Mouse (Mus musculus) lung, postnatal 10 days (tissue): Measurements from ENCODE around the gene Olfr17.
A peak's percentile ranks its signal among the peaks of the same experiment; 100 is the strongest.
"Not testable (repeated sequence)": the region's sequence is repeated elsewhere in the genome, so short reads cannot be mapped to it uniquely, and the experiment has no call there.

Source experiments
- DNase-seq: peaks from one replicate; pipeline ENCODE4 v3.0.0; 2021

Gene Olfr17

DNA sequence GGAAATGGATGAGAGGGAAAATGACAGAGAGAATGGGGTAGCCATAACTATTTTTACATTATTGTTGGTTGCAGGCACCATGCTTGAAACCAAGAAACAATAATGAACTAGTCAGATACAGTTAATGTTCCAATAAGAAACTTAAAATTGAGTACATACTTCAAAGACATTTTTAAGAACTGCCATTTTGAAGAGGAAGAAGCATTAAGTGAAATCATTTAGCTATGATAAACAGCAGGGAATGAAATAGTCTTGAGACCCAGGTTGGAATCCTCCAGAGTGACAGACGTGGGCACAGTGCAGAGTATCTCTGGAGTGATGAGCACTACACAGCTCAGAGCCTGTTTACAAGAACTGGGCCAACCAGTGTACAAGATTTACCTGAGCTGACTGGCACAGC lies at the start of gene Olfr17:
Olfr17 (plus strand) TSS at position 301 of the 400 bp plus-strand sequence.
- no peak for DNase-seq

GRCm38 (mm10) chr7:107044407-107044806 lies 48.6 kb upstream of the Olfr17 start:
- no peak for DNase-seq

DNA sequence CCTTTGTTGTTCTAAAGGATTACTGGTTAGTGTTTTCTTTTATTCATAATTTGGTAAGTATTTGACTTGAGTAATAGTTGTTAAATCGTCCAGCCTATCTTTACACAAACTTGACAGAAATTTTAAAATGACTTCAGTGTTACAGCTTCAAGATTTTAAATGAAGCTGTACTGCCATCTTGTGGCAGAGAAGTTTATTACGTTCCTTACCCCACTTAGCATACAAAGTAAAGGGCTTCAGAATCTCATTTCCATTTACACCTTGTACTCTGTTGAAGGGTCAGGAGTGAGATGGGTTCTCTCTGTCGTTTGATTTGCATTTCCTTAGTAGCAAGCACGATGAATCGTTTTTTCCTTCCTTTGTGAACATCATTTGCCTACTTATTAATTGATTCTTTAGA lies 47.2 kb upstream of the Olfr17 start:
- peak; percentile 36 for DNase-seq

- DNase-seq = peak; percentile 5
Observed at GRCm38 (mm10) chr7:107047578-107047977, 45.4 kb upstream of the Olfr17 start.

DNA sequence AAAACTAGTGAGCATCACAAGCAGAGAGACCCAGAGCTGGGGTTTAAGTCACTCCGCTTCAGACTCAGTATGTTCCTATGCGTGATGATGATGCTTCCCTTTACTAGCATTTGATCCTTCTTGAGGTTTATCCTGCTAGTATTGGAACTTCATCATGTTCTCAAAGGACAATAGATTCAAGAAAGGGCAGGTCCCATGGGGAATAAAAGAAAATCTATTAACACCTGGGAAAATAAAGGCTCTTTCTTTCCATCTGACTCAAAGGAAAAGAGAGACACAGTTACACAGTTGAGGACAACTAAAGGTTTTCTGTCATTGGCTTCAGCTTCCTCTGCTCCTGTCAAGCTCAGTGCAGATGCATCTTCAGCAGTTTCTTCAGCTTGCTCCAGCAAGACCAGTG lies 22.3 kb upstream of the Olfr17 start, which contains the start of gene Olfr714:
Olfr714 (plus strand) TSS at position 301 of the 400 bp plus-strand sequence.
- DNase-seq = no peak

- not testable (repeated sequence) for DNase-seq
Observed at GRCm38 (mm10) chr7:107110269-107110668, 17.2 kb downstream of the Olfr17 start, which contains the start of gene Olfr715b. Gene Olfr715b, minus strand, starts transcription at chr7:107110369.

- DNase-seq = not testable (repeated sequence)
Observed at GRCm38 (mm10) chr7:107130983-107131382, 38.0 kb downstream of the Olfr17 start, which contains the start of gene Olfr715. Gene Olfr715, minus strand, starts transcription at chr7:107131083.

DNA sequence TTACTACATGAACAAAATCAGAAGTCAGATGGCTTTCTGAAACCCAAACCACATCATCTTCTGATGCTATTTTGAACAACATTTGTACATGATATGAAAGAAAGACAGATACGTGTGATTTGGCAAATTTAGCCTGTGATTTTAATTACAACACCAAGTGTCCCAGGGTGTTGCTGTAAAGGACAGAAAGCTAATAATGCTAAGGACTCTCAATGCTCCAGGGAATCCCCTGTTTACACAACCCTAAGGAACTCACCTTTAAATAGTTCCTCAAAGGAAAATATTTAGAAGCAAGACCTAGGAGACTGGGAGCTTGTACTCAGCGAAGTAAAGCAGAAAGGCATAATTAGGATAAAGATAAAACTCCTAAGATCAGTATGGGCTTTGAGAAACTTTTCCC lies 45.0 kb downstream of the Olfr17 start, which contains the start of gene Olfr716:
Olfr716 (plus strand) TSS at position 301 of the 400 bp plus-strand sequence.
- DNase-seq = not testable (repeated sequence)
